ENCODE assay signal across 27 mouse cellular contexts in genomic region chr7:79369416-79369815, GRCm38 (mm10). TPM values are rescaled to one million over a fixed set of nuclear protein-coding genes. Genes with fewer than 3 reads are reported as not detected.
DNase-seq lines count a peak whose midpoint lies in the region; ATAC-seq and TF ChIP-seq lines count a peak whose summit lies in the region.
"Had no signal": no experiment of that assay in that cellular context is flagged by ENCODE, and none has a peak within 500 bp of the region (broad histone marks: within the 10 kb centered on the region; RNA-seq: fewer than 3 reads in every experiment).

No protein-coding gene starts in this region.

- no peaks in the 10 kb centered on the region for H3K27me3 ChIP-seq in MEL (ENCODE audit: control insufficient read depth in 1 of 2, insufficient read depth in 2 of 2, low read length in 2 of 2)
- no peaks in the 10 kb centered on the region for H3K27me3 ChIP-seq in limb, embryonic 11.5 days (ENCODE audit: control insufficient read depth, insufficient read depth, low read length)
- H3K27me3 ChIP-seq: embryonic facial prominence, embryonic 13.5 days; embryonic facial prominence, embryonic 15.5 days; forebrain, embryonic 12.5 days had no signal

- peaks cover 0 to 5% of the 10 kb centered on the region in 2 experiments; a peak in 2 of 4 replicates for H3K36me3 ChIP-seq in MEL (ENCODE audit: control insufficient read depth in 1 of 2, insufficient read depth in 2 of 2, low read length in 2 of 2)
- H3K36me3 ChIP-seq in limb, embryonic 11.5 days (ENCODE audit: control insufficient read depth, insufficient read depth, low read length) = no peaks in the 10 kb centered on the region

- 31% methylated on average over 4 of the region's 4 CpGs for WGBS in limb, embryonic 11.5 days

- no peaks in the 10 kb centered on the region for H3K9me3 ChIP-seq in MEL (replicated peaks; ENCODE audit: insufficient read depth, low read length)
- H3K9me3 ChIP-seq in limb, embryonic 11.5 days (ENCODE audit: control insufficient read depth, low read length) = no peaks in the 10 kb centered on the region
- H3K9me3 ChIP-seq: embryonic facial prominence, embryonic 13.5 days; embryonic facial prominence, embryonic 15.5 days; forebrain, embryonic 10.5 days; forebrain, embryonic 12.5 days; G1E had no signal

- DNase-seq in embryo, embryonic 10.5 days (ENCODE audit: low spot score) = peak; percentile 36
- no peak for DNase-seq in embryo, embryonic 10 days (ENCODE audit: low spot score)
- peak; percentile 50 for DNase-seq in MEL (ENCODE audit: low read depth, low spot score)
- DNase-seq in ZHBTc4 (ENCODE audit: low read depth, low spot score) = peak; percentile 56
- DNase-seq in limb, embryonic 11.5 days (ENCODE audit: low spot score) = peak; percentile 39
- DNase-seq in layer of hippocampus, postnatal 36 days = no peak
- no peak for DNase-seq in right cerebral cortex, postnatal 25 days
- no peak for DNase-seq in kidney, postnatal 14 days
- DNase-seq: adrenal gland, adult 2 months; adrenal gland, postnatal 10 days; adrenal gland, postnatal 25 days; cerebellum, adult 11 months; cerebellum, adult 18-20 months; cerebellum, adult 8-10 months; cerebellum, adult 9-11 months; cerebellum, postnatal 14 days; cerebellum, postnatal 36 days; embryo, embryonic 11 days had no signal

- TF ChIP-seq RAD21 in MEL (IDR thresholded peaks at IDR 0.05; ENCODE audit: low read depth, low read length) = no peak

- TF ChIP-seq EP300 in MEL (IDR thresholded peaks at IDR 0.05; ENCODE audit: low read depth in 1 of 2, low read length in 2 of 2) = no peak

- no peak overlapping the region for H3K4me3 ChIP-seq in MEL (ENCODE audit: control insufficient read depth in 1 of 2, insufficient read depth in 1 of 2, low read depth in 2 of 2, low read length in 2 of 2)
- no peak overlapping the region for H3K4me3 ChIP-seq in limb, embryonic 11.5 days (ENCODE audit: low read depth, low read length)
- H3K4me3 ChIP-seq: embryonic facial prominence, embryonic 13.5 days; embryonic facial prominence, embryonic 15.5 days; erythroblast, embryonic 14.5 days; forebrain, embryonic 10.5 days; forebrain, embryonic 12.5 days had no signal

- no peak for ATAC-seq in limb, embryonic 11.5 days (ENCODE audit: insufficient number of reproducible peaks, low FRiP score, low TSS enrichment, low read depth)
- ATAC-seq: forebrain, embryonic 14.5 days; forebrain, embryonic 16.5 days had no signal

- H3K9ac ChIP-seq in MEL (ENCODE audit: control insufficient read depth, low read depth, low read length, poor library complexity, severe bottlenecking) = no peak overlapping the region
- no peak overlapping the region for H3K9ac ChIP-seq in limb, embryonic 11.5 days (ENCODE audit: low read length)
- H3K9ac ChIP-seq: embryonic facial prominence, embryonic 13.5 days; embryonic facial prominence, embryonic 15.5 days; forebrain, embryonic 12.5 days had no signal

- no peak overlapping the region for H3K4me2 ChIP-seq in limb, embryonic 11.5 days (ENCODE audit: low read depth, severe bottlenecking)
- H3K4me2 ChIP-seq: embryonic facial prominence, embryonic 13.5 days; embryonic facial prominence, embryonic 15.5 days; forebrain, embryonic 12.5 days had no signal

- TF ChIP-seq POLR2A in MEL (IDR thresholded peaks at IDR 0.05; ENCODE audit: control insufficient read depth in 1 of 2, insufficient read depth in 1 of 2, low read depth in 1 of 2, low read length in 2 of 2, poor library complexity in 1 of 2) = no peak

- H3K27ac ChIP-seq in MEL (ENCODE audit: control insufficient read depth, low read depth, low read length) = no peak overlapping the region
- H3K27ac ChIP-seq in limb, embryonic 11.5 days (replicated peaks; ENCODE audit: low read depth, low read length) = no peak overlapping the region
- H3K27ac ChIP-seq: embryonic facial prominence, embryonic 13.5 days; embryonic facial prominence, embryonic 15.5 days; forebrain, embryonic 10.5 days; forebrain, embryonic 12.5 days had no signal

- H3K79me2 ChIP-seq in MEL (ENCODE audit: control insufficient read depth, insufficient read depth, low read length, poor library complexity) = no peaks in the 10 kb centered on the region

- TF ChIP-seq CTCF in MEL (IDR thresholded peaks at IDR 0.05 in 2 of 3, conservative IDR thresholded peaks at IDR 0.05 in 1 of 3; ENCODE audit: control insufficient read depth in 1 of 3, insufficient read depth in 1 of 3, low read depth in 2 of 3, low read length in 3 of 3, poor library complexity in 1 of 3, severe bottlenecking in 1 of 3) = no peak

- H3K4me1 ChIP-seq in MEL (ENCODE audit: control insufficient read depth in 1 of 2, insufficient read depth in 2 of 2, low read length in 2 of 2) = peaks cover 0 to 8% of the 10 kb centered on the region in 2 experiments; a peak in 1 of 4 replicates
- H3K4me1 ChIP-seq in limb, embryonic 11.5 days (ENCODE audit: control insufficient read depth, insufficient read depth, low read length) = 0 out of 2 replicates have a peak, but pooled peaks cover 2% of the 10 kb centered on the region
- H3K4me1 ChIP-seq: embryonic facial prominence, embryonic 13.5 days; embryonic facial prominence, embryonic 15.5 days; forebrain, embryonic 12.5 days had no signal

TF ChIP-seq in MEL, 35 proteins besides CTCF, POLR2A, EP300 and RAD21:
- TF ChIP-seq MYB (IDR thresholded peaks at IDR 0.05; ENCODE audit: low read depth, low read length) = no peak
- no peak for TF ChIP-seq MYC (IDR thresholded peaks at IDR 0.05; ENCODE audit: low read depth, low read length)
- TF ChIP-seq GABPA (IDR thresholded peaks at IDR 0.05; ENCODE audit: low read depth, low read length) = no peak
- no peak for TF ChIP-seq USF2 (IDR thresholded peaks at IDR 0.05; ENCODE audit: borderline replicate concordance in 1 of 2, insufficient read depth in 1 of 2, low read depth in 1 of 2, low read length in 2 of 2)
- no peak for TF ChIP-seq RCOR1 (IDR thresholded peaks at IDR 0.05; ENCODE audit: low read depth, low read length)
- no peak for TF ChIP-seq CHD2 (IDR thresholded peaks at IDR 0.05; ENCODE audit: low read length)
- TF ChIP-seq HCFC1 (IDR thresholded peaks at IDR 0.05; ENCODE audit: low read depth, low read length) = no peak
- no peak for TF ChIP-seq ETS1 (IDR thresholded peaks at IDR 0.05; ENCODE audit: low read depth, low read length)
- TF ChIP-seq POLR2AphosphoS2 (IDR thresholded peaks at IDR 0.05; ENCODE audit: low read length) = no peak
- TF ChIP-seq KAT2A (conservative IDR thresholded peaks at IDR 0.05; ENCODE audit: low read depth, low read length) = no peak
- TF ChIP-seq SMC3 (IDR thresholded peaks at IDR 0.05; ENCODE audit: low read depth, low read length) = no peak
- TF ChIP-seq MAX (IDR thresholded peaks at IDR 0.05; ENCODE audit: low read length) = no peak
- no peak for TF ChIP-seq ELF1 (IDR thresholded peaks at IDR 0.05; ENCODE audit: low read depth, low read length)
- no peak for TF ChIP-seq POLR2AphosphoS5 (IDR thresholded peaks at IDR 0.05; ENCODE audit: borderline replicate concordance, low read depth, low read length)
- TF ChIP-seq ZNF384 (IDR thresholded peaks at IDR 0.05; ENCODE audit: low read depth, low read length) = no peak
- TF ChIP-seq TCF12 (IDR thresholded peaks at IDR 0.05; ENCODE audit: low read depth, low read length) = no peak
- no peak for TF ChIP-seq E2F4 (IDR thresholded peaks at IDR 0.05; ENCODE audit: borderline replicate concordance, low read depth, low read length)

RNA-seq across cellular contexts. Expression of gene Rlbp1, which starts 17.4 kb away (rescaled TPM):
- total RNA-seq in MEL (2012; rRNA removed) = 0.12 and 0.16 TPM in 2 replicates
- under 1 TPM in 1 of 2 experiments, not detected in 1; 0.17 TPM for polyA plus RNA-seq in MEL (2012; ENCODE audit: insufficient read depth in 1 of 2, insufficient read length in 2 of 2, low read depth in 1 of 2, low replicate concordance in 2 of 2, missing spikeins in 1 of 2)
- 0.33 and 0.55 TPM in 2 replicates for polyA plus RNA-seq in limb, embryonic 11.5 days (2014; fragmentation: Nextera tagmentation; extraction: Ambion mirVana)
- 10 to 100 TPM; 23.1 to 23.5 TPM for total RNA-seq in layer of hippocampus, postnatal 36 days (2021)
- total RNA-seq: adrenal gland, adult 2 months; adrenal gland, postnatal 10 days; common myeloid progenitor, adult 5-6 weeks; G1E had no signal
- polyA plus RNA-seq: erythroblast, embryonic 14.5 days; G1E had no signal

RNA-seq across cellular contexts. Expression of gene Fanci, which starts 22.3 kb away (rescaled TPM):
- total RNA-seq in MEL (2012; rRNA removed) = 6.9 and 8.4 TPM in 2 replicates
- 1 to 10 TPM in 1 of 2 experiments, not detected in 1; 9.0 TPM for polyA plus RNA-seq in MEL (2012; ENCODE audit: insufficient read depth in 1 of 2, insufficient read length in 2 of 2, low read depth in 1 of 2, low replicate concordance in 2 of 2, missing spikeins in 1 of 2)
- polyA plus RNA-seq in limb, embryonic 11.5 days (2014; fragmentation: Nextera tagmentation; extraction: Ambion mirVana) = 17.7 and 22.1 TPM in 2 replicates
- total RNA-seq in layer of hippocampus, postnatal 36 days (2021) = under 1 TPM; 0.38 to 0.70 TPM

Comparison
In these comparisons a context has a peak if more than half of its experiments do, and no peak if none do; other contexts are left out.
1. DNase-seq: peak in embryo, embryonic 10.5 days (single experiment), MEL (single experiment), ZHBTc4 (single experiment) and limb, embryonic 11.5 days (single experiment); none in embryo, embryonic 10 days (single experiment), layer of hippocampus, postnatal 36 days (0 of 2), right cerebral cortex, postnatal 25 days (single experiment) and kidney, postnatal 14 days (single experiment).
2. RNA of gene Rlbp1, which starts 17.4 kb away (total RNA-seq): 23.1 to 23.5 TPM in layer of hippocampus, postnatal 36 days; 0.12 to 0.16 TPM in MEL; every median in the first group is over 10 times any median in the second.